Mouse (Mus musculus): ENCODE results near the gene Ppp1r16b.

- TF ChIP-seq CTCF (IDR thresholded peaks at IDR 0.05; ENCODE audit: control insufficient read depth, insufficient read depth, insufficient read length) (no peak), MAX (IDR thresholded peaks at IDR 0.05) (no peak), MYOD1 (IDR thresholded peaks at IDR 0.05; ENCODE audit: control insufficient read depth, insufficient read length, low read depth) (no peak), USF1 (IDR thresholded peaks at IDR 0.05; ENCODE audit: low read depth) (no peak), CEBPB (IDR thresholded peaks at IDR 0.05; ENCODE audit: low read depth) (no peak)
Measured at GRCm38 (mm10) chr2:158718816-158719549, 53.8 kb downstream of the Ppp1r16b start.

Data from C2C12 (cell line).